Comparison of ENCODE assay signal across 8 mouse cellular contexts in the genomic region with DNA sequence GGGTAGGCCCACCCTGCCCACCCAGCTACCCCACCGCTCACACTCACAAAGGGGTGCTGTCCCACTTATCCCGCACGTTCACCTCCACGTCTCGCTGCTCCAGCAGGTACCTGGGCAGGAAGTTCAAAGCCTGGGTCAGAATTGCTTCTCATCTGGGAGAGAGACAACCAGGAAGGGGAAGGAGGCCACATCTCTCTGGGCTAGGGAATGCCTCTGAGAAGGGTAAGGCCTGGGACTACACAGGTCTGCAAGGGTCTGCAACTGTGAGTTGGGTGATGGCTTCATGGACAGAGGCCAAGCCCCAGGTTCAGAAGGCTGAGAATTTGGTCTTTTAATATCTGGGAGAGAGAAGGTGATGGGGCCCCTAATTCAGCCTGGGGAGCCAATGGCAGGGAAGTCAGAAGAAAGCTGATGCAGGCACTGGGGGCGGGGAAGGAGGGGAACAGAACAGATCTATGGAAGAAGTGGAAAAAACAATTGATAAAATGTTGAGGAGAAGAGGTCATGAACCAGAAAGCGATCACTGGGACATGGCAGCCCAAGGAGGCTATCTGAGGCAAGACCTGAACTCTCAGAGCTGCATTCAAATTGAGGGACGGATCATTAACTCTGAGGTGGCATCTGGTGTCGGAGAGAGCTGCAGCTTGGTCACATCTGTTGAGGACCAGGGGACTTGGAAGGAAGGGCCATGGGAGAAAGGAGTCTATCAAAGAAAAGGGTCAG. TPM values are rescaled to one million over a fixed set of nuclear protein-coding genes. Genes with fewer than 3 reads are reported as not detected.
A peak's percentile ranks its signal among the peaks of the same experiment; 100 is the strongest.
DNase-seq lines count a peak whose midpoint lies in the region; ATAC-seq and TF ChIP-seq lines count a peak whose summit lies in the region.

No protein-coding gene starts in this region.

- peaks cover 30% of the 10 kb centered on the region for H3K4me1 ChIP-seq in heart, embryonic 10.5 days
- H3K4me1 ChIP-seq in ES-E14 (ENCODE audit: control insufficient read depth in 2 of 2, insufficient read depth in 2 of 2, low read length in 2 of 2, poor library complexity in 1 of 2) = peaks cover 0 to 17% of the 10 kb centered on the region in 2 experiments; a peak in 2 of 4 replicates
- peaks cover 12% of the 10 kb centered on the region for H3K4me1 ChIP-seq in heart, postnatal 0 days (ENCODE audit: control insufficient read depth, insufficient read depth)
- peaks cover 28% of the 10 kb centered on the region for H3K4me1 ChIP-seq in midbrain, embryonic 10.5 days

- no peaks in the 10 kb centered on the region for H3K27me3 ChIP-seq in heart, embryonic 10.5 days (ENCODE audit: insufficient read depth, poor library complexity, severe bottlenecking)
- no peaks in the 10 kb centered on the region for H3K27me3 ChIP-seq in heart, postnatal 0 days (ENCODE audit: control insufficient read depth, insufficient read depth, low read length)
- peaks cover 8% of the 10 kb centered on the region; the same call in 1 of the 2 replicates for H3K27me3 ChIP-seq in midbrain, embryonic 10.5 days (ENCODE audit: low read depth, poor library complexity, severe bottlenecking)

- peak overlapping the region; percentile 84 for H3K9ac ChIP-seq in ES-E14 (ENCODE audit: insufficient read depth, low read depth, low read length, poor library complexity, severe bottlenecking)
- H3K9ac ChIP-seq in heart, postnatal 0 days (replicated peaks; ENCODE audit: low read depth, low read length) = peak overlapping the region; percentile 78

- in situ Hi-C loops in ES-E14 (cut with MboI; ENCODE audit: low sequenced_read_pairs in 2 of 2, unreplicated experiment in 2 of 2) = no loop called here

- no peak for ATAC-seq in heart, postnatal 0 days (ENCODE audit: insufficient read depth, low read depth)

- no peak for TF ChIP-seq CTCF in heart, postnatal 0 days (IDR thresholded peaks at IDR 0.05; ENCODE audit: low read depth)

- peak overlapping the region; percentile 93 for H3K27ac ChIP-seq in heart, embryonic 10.5 days
- no peak overlapping the region for H3K27ac ChIP-seq in ES-E14 (ENCODE audit: insufficient read depth, low read depth, low read length, poor library complexity, severe bottlenecking)
- peak overlapping the region; percentile 91 for H3K27ac ChIP-seq in heart, postnatal 0 days (ENCODE audit: low read depth)
- peak overlapping the region; percentile 89 for H3K27ac ChIP-seq in midbrain, embryonic 10.5 days (replicated peaks)

- H3K9me3 ChIP-seq in heart, embryonic 10.5 days = no peaks in the 10 kb centered on the region
- H3K9me3 ChIP-seq in ES-E14 (ENCODE audit: control insufficient read depth, insufficient read depth, low read depth, low read length) = no peaks in the 10 kb centered on the region
- no peaks in the 10 kb centered on the region for H3K9me3 ChIP-seq in heart, postnatal 0 days (replicated peaks; ENCODE audit: control insufficient read depth, low read length)
- no peaks in the 10 kb centered on the region for H3K9me3 ChIP-seq in midbrain, embryonic 10.5 days (replicated peaks)

- peak overlapping the region; percentile 91 for H3K4me2 ChIP-seq in heart, postnatal 0 days (ENCODE audit: low read depth, low read length)

- WGBS in heart, embryonic 10.5 days = 52% methylated on average over 9 of the region's 9 CpGs
- WGBS in heart, postnatal 0 days = 58% methylated on average over 9 of the region's 9 CpGs
- 53% methylated on average over 9 of the region's 9 CpGs for WGBS in midbrain, embryonic 10.5 days

- H3K36me3 ChIP-seq in heart, embryonic 10.5 days = peaks cover 36% of the 10 kb centered on the region
- peaks cover 21% of the 10 kb centered on the region; the same call in 1 of the 2 replicates for H3K36me3 ChIP-seq in ES-E14 (ENCODE audit: control insufficient read depth, insufficient read depth, low read length, poor library complexity, severe bottlenecking)
- peaks cover 39% of the 10 kb centered on the region for H3K36me3 ChIP-seq in heart, postnatal 0 days (replicated peaks; ENCODE audit: control insufficient read depth, insufficient read depth, low read length)
- H3K36me3 ChIP-seq in midbrain, embryonic 10.5 days = peaks cover 40% of the 10 kb centered on the region

- no peak for DNase-seq in heart, embryonic 10.5 days (ENCODE audit: low spot score)
- DNase-seq in heart, postnatal 10 days = no peak
- DNase-seq in ES-E14 (ENCODE audit: low read depth, low spot score) = no peak
- no peak for DNase-seq in heart, postnatal 0 days (ENCODE audit: low spot score)
- DNase-seq in midbrain, embryonic 10.5 days (ENCODE audit: low spot score) = no peak
- DNase-seq in MN1 (ENCODE audit: low spot score) = no peak
- no peak for DNase-seq in left cerebral cortex, postnatal 10 days (ENCODE audit: extremely low spot score in 1 of 2, low spot score in 2 of 2)
- no peak for DNase-seq in gastrocnemius, postnatal 10 days

- intact Hi-C loops in heart, postnatal 10 days (cut with DNase I) = no loop called here
- intact Hi-C loops in left cerebral cortex, postnatal 10 days (cut with DNase I) = no loop called here

- peak overlapping the region; percentile 78 for H3K4me3 ChIP-seq in heart, embryonic 10.5 days
- peak overlapping the region; percentile 81 to 92 for H3K4me3 ChIP-seq in ES-E14 (ENCODE audit: insufficient read depth in 1 of 2, low read depth in 1 of 2, low read length in 2 of 2, poor library complexity in 1 of 2, severe bottlenecking in 1 of 2)
- peak overlapping the region; percentile 85 for H3K4me3 ChIP-seq in heart, postnatal 0 days (ENCODE audit: low read depth, low read length)
- peak overlapping the region; percentile 79 for H3K4me3 ChIP-seq in midbrain, embryonic 10.5 days

- TF ChIP-seq EP300 in heart, postnatal 0 days (IDR thresholded peaks at IDR 0.05; ENCODE audit: low read depth) = no peak

TF ChIP-seq in ES-E14, 5 proteins besides CTCF, POLR2A, EP300 and RAD21:
- TF ChIP-seq CHD2 (IDR thresholded peaks at IDR 0.05; ENCODE audit: low read depth, low read length) (no peak), ZC3H11A (IDR thresholded peaks at IDR 0.05; ENCODE audit: borderline replicate concordance, low read depth, low read length) (no peak), ZNF384 (IDR thresholded peaks at IDR 0.05; ENCODE audit: low read depth, low read length) (no peak), HCFC1 (IDR thresholded peaks at IDR 0.05; ENCODE audit: borderline replicate concordance, insufficient read depth, low read length) (no peak), MAFK (IDR thresholded peaks at IDR 0.05; ENCODE audit: insufficient read depth, low read depth, low read length) (no peak)

RNA-seq across cellular contexts. Expression of gene Abtb1, which starts 0.8 kb away (rescaled TPM):
- polyA plus RNA-seq in heart, embryonic 10.5 days (2016; fragmentation: Nextera tagmentation; extraction: Ambion mirVana) = 20.9 and 23.5 TPM in 2 replicates
- 10 to 100 TPM; 18.7 to 21.0 TPM for total RNA-seq in heart, postnatal 10 days (2021)
- total RNA-seq in ES-E14 (2012; rRNA removed) = 33.0 and 55.3 TPM in 2 replicates
- total RNA-seq in heart, postnatal 0 days (2014; rRNA removed; ENCODE audit: low replicate concordance) = 63.9 and 88.0 TPM in 2 replicates
- polyA plus RNA-seq in heart, postnatal 0 days (2015; fragmentation: Nextera tagmentation; extraction: Ambion mirVana) = 29.1 and 36.6 TPM in 2 replicates
- 22.5 and 26.3 TPM in 2 replicates for polyA plus RNA-seq in midbrain, embryonic 10.5 days (2016; fragmentation: Nextera tagmentation; extraction: Ambion mirVana)
- total RNA-seq in left cerebral cortex, postnatal 10 days (2021) = 10 to 100 TPM; 31.2 to 31.3 TPM
- 10 to 100 TPM; 15.6 to 17.9 TPM for total RNA-seq in gastrocnemius, postnatal 10 days (2021)

RNA-seq across cellular contexts. Expression of gene Podxl2, which starts 33.9 kb away (rescaled TPM):
- 26.7 and 28.6 TPM in 2 replicates for polyA plus RNA-seq in heart, embryonic 10.5 days (2016; fragmentation: Nextera tagmentation; extraction: Ambion mirVana)
- 10 to 100 TPM; 49.9 to 54.8 TPM for total RNA-seq in heart, postnatal 10 days (2021)
- total RNA-seq in ES-E14 (2012; rRNA removed) = 5.0 and 5.7 TPM in 2 replicates
- total RNA-seq in heart, postnatal 0 days (2014; rRNA removed; ENCODE audit: low replicate concordance) = 90.9 and 101 TPM in 2 replicates
- 60.3 and 60.8 TPM in 2 replicates for polyA plus RNA-seq in heart, postnatal 0 days (2015; fragmentation: Nextera tagmentation; extraction: Ambion mirVana)
- 69.4 and 117 TPM in 2 replicates for polyA plus RNA-seq in midbrain, embryonic 10.5 days (2016; fragmentation: Nextera tagmentation; extraction: Ambion mirVana)
- 100 to 1,000 TPM; 291 to 304 TPM for total RNA-seq in left cerebral cortex, postnatal 10 days (2021)
- total RNA-seq in gastrocnemius, postnatal 10 days (2021) = 10 to 100 TPM; 69.0 to 70.3 TPM

RNA-seq across cellular contexts. Expression of gene Mcm2, which starts 57.6 kb away (rescaled TPM):
- 184 TPM in 2 replicates for polyA plus RNA-seq in heart, embryonic 10.5 days (2016; fragmentation: Nextera tagmentation; extraction: Ambion mirVana)
- total RNA-seq in heart, postnatal 10 days (2021) = 10 to 100 TPM; 36.7 to 48.8 TPM
- total RNA-seq in ES-E14 (2012; rRNA removed) = 222 and 237 TPM in 2 replicates
- total RNA-seq in heart, postnatal 0 days (2014; rRNA removed; ENCODE audit: low replicate concordance) = 38.8 and 49.9 TPM in 2 replicates
- 25.2 and 25.6 TPM in 2 replicates for polyA plus RNA-seq in heart, postnatal 0 days (2015; fragmentation: Nextera tagmentation; extraction: Ambion mirVana)
- polyA plus RNA-seq in midbrain, embryonic 10.5 days (2016; fragmentation: Nextera tagmentation; extraction: Ambion mirVana) = 290 and 301 TPM in 2 replicates
- 1 to 10 TPM; 6.1 to 6.5 TPM for total RNA-seq in left cerebral cortex, postnatal 10 days (2021)
- total RNA-seq in gastrocnemius, postnatal 10 days (2021) = 10 to 100 TPM; 15.5 to 23.7 TPM
